Mouse (Mus musculus) neural tube, embryonic 13.5 days (tissue): ENCODE data around the gene Ift88. TPM values are rescaled to one million over a fixed set of nuclear protein-coding genes. Genes with fewer than 3 reads are reported as not detected.

Source experiments
- ATAC-seq: fragments of 200-750 bp; cut with Nextera tagmentation; 2 replicates; pipeline ENCODE4 v1.8.0; 2017; ENCODE audit warnings: low read depth, mild to moderate bottlenecking, moderate TSS enrichment, moderate library complexity
- H3K27ac ChIP-seq: fragments of 300-500 bp; sonication (generic); replicated peaks from 2 replicates; pipeline ENCODE4 v1.5.1; 2015; ENCODE audit warnings: moderate library complexity, mild to moderate bottlenecking, inconsistent platforms
- H3K27me3 ChIP-seq: fragments of 300-500 bp; sonication (generic); 2 replicates; pipeline ENCODE4 v1.6.1; 2015; ENCODE audit warnings: mild to moderate bottlenecking, inconsistent platforms
- H3K36me3 ChIP-seq: fragments of 300-500 bp; sonication (generic); 2 replicates; pipeline ENCODE4 v1.6.1; 2015; ENCODE audit warnings: mild to moderate bottlenecking, inconsistent platforms
- H3K4me1 ChIP-seq: fragments of 300-500 bp; sonication (generic); replicated peaks from 2 replicates; pipeline ENCODE4 v1.6.1; 2015; ENCODE audit warnings: inconsistent platforms
- H3K4me2 ChIP-seq: fragments of 300-500 bp; sonication (generic); 2 replicates; pipeline ENCODE4 v1.6.1; 2015; ENCODE audit warnings: inconsistent platforms, mild to moderate bottlenecking, moderate library complexity
- H3K4me3 ChIP-seq: fragments of 300-500 bp; sonication (generic); 2 replicates; pipeline ENCODE4 v1.5.1; 2015; ENCODE audit warnings: mild to moderate bottlenecking, inconsistent platforms
- H3K9ac ChIP-seq: fragments of 300-500 bp; sonication (generic); 2 replicates; pipeline ENCODE4 v1.6.1; 2015; ENCODE audit warnings: moderate library complexity, mild to moderate bottlenecking, inconsistent platforms
- H3K9me3 ChIP-seq: fragments of 300-500 bp; sonication (generic); 2 replicates; pipeline ENCODE4 v1.6.1; 2016; ENCODE audit warnings: inconsistent platforms
- WGBS: fragments of 180-500 bp; shearing (Covaris S2); methylation state at CpG from one replicate; pipeline ENCODE4 v1.1.7; 2015; 5-methylcytosine and 5-hydroxymethylcytosine counted together
- polyA plus RNA-seq: library from polyadenylated mRNA; unstranded; fragments of >200 nt; fragmentation: Nextera tagmentation; extraction: Ambion mirVana; gene quantifications from 2 replicates; pipeline ENCODE4 v1.2.1, GENCODE M21; 2015

The Ift88 gene
- polyA plus RNA-seq, 1 experiment from 2014 or later = 13.9 TPM

- peaks cover 36% of the 10 kb centered on the region for H3K4me1 ChIP-seq
- H3K4me2 ChIP-seq = no peak overlapping the region
- no peak overlapping the region for H3K4me3 ChIP-seq
- H3K27me3 ChIP-seq = peaks cover 9% of the 10 kb centered on the region; the same call in 1 of the 2 replicates
- no peaks in the 10 kb centered on the region for H3K9me3 ChIP-seq
- H3K36me3 ChIP-seq = no peaks in the 10 kb centered on the region
- 47% methylated on average over 6 of the region's 6 CpGs for WGBS
- no peak for ATAC-seq
- no peak overlapping the region for H3K9ac ChIP-seq
- H3K27ac ChIP-seq = 0 out of 2 replicates have a peak overlapping the region, but pooled peaks have one; percentile 63
Observed at GRCm38 (mm10) chr14:57535646-57536045, 111.8 kb downstream of the Ift88 start.

- H3K9ac ChIP-seq = no peak overlapping the region
- 52% methylated on average over 9 of the region's 9 CpGs for WGBS
- H3K4me3 ChIP-seq = no peak overlapping the region
- H3K4me1 ChIP-seq = peaks cover 36% of the 10 kb centered on the region
- no peaks in the 10 kb centered on the region for H3K36me3 ChIP-seq
- no peak for ATAC-seq
- peaks cover 9% of the 10 kb centered on the region; the same call in 1 of the 2 replicates for H3K27me3 ChIP-seq
- no peak overlapping the region for H3K4me2 ChIP-seq
- no peaks in the 10 kb centered on the region for H3K9me3 ChIP-seq
- H3K27ac ChIP-seq = no peak overlapping the region
Observed at GRCm38 (mm10) chr14:57536820-57537219, 113.0 kb downstream of the Ift88 start.

GRCm38 (mm10) chr14:57537261-57538015, 113.6 kb downstream of the Ift88 start:
- H3K9me3 ChIP-seq = no peaks in the 10 kb centered on the region
- peaks cover 36% of the 10 kb centered on the region for H3K4me1 ChIP-seq
- no peak overlapping the region for H3K4me3 ChIP-seq
- ATAC-seq = no peak
- H3K27me3 ChIP-seq = peaks cover 9% of the 10 kb centered on the region; the same call in 1 of the 2 replicates
- WGBS = 10% methylated on average over 16 of the region's 16 CpGs
- 0 out of 2 replicates have a peak overlapping the region, but pooled peaks have one; percentile 24 for H3K27ac ChIP-seq
- H3K4me2 ChIP-seq = 0 out of 2 replicates have a peak overlapping the region, but pooled peaks have one; percentile 1
- peaks cover 4% of the 10 kb centered on the region for H3K36me3 ChIP-seq
- H3K9ac ChIP-seq = no peak overlapping the region; the same call in 1 of the 2 replicates

- H3K27ac ChIP-seq = no peak overlapping the region
- H3K4me2 ChIP-seq = no peak overlapping the region
- no peaks in the 10 kb centered on the region for H3K27me3 ChIP-seq
- no peak overlapping the region for H3K9ac ChIP-seq
- whole genome bisulfite sequencing = 85% methylated on average over 11 of the region's 11 CpGs
- peaks cover 10% of the 10 kb centered on the region for H3K36me3 ChIP-seq
- peaks cover 16% of the 10 kb centered on the region for H3K4me1 ChIP-seq
- no peak for ATAC-seq
- no peaks in the 10 kb centered on the region for H3K9me3 ChIP-seq
- H3K4me3 ChIP-seq = no peak overlapping the region
Observed at GRCm38 (mm10) chr14:57540683-57541082, 116.8 kb downstream of the Ift88 start.

GRCm38 (mm10) chr14:57542231-57542630, 118.4 kb downstream of the Ift88 start:
- no peak overlapping the region for H3K4me3 ChIP-seq
- H3K9ac ChIP-seq = no peak overlapping the region
- 64% methylated on average over 34 of the region's 34 CpGs for WGBS
- no peak overlapping the region for H3K27ac ChIP-seq
- no peak for ATAC-seq
- peaks cover 10% of the 10 kb centered on the region for H3K36me3 ChIP-seq
- no peak overlapping the region for H3K4me2 ChIP-seq
- H3K4me1 ChIP-seq = peaks cover 8% of the 10 kb centered on the region
- no peaks in the 10 kb centered on the region for H3K27me3 ChIP-seq
- H3K9me3 ChIP-seq = no peaks in the 10 kb centered on the region

- Histone ChIP-seq H3K36me3 (peaks cover 10% of the 10 kb centered on the region), H3K9me3 (no peaks in the 10 kb centered on the region), H3K4me3 (no peak overlapping the region), H3K4me1 (no peaks in the 10 kb centered on the region), H3K27me3 (no peaks in the 10 kb centered on the region), H3K27ac (no peak overlapping the region), H3K9ac (no peak overlapping the region), H3K4me2 (no peak overlapping the region)
- 94% methylated on average over 13 of the region's 13 CpGs for WGBS
- no peak for ATAC-seq
Observed at GRCm38 (mm10) chr14:57543420-57544039, 119.7 kb downstream of the Ift88 start.

GRCm38 (mm10) chr14:57545526-57545925, 121.7 kb downstream of the Ift88 start:
- ATAC-seq = no peak
- Histone ChIP-seq H3K27me3 (no peaks in the 10 kb centered on the region), H3K36me3 (peaks cover 29% of the 10 kb centered on the region), H3K9me3 (no peaks in the 10 kb centered on the region), H3K4me2 (no peak overlapping the region), H3K27ac (no peak overlapping the region), H3K4me3 (no peak overlapping the region), H3K4me1 (no peaks in the 10 kb centered on the region), H3K9ac (no peak overlapping the region)
- WGBS = 87% methylated on average over 17 of the region's 17 CpGs

- no peak overlapping the region for H3K4me3 ChIP-seq
- no peaks in the 10 kb centered on the region for H3K4me1 ChIP-seq
- no peak overlapping the region for H3K27ac ChIP-seq
- no peak overlapping the region for H3K4me2 ChIP-seq
- peaks cover 29% of the 10 kb centered on the region for H3K36me3 ChIP-seq
- H3K9ac ChIP-seq = no peak overlapping the region
- H3K9me3 ChIP-seq = no peaks in the 10 kb centered on the region
- no peaks in the 10 kb centered on the region for H3K27me3 ChIP-seq
- no peak for ATAC-seq
- WGBS = 87% methylated on average over 8 of the region's 8 CpGs
Observed at GRCm38 (mm10) chr14:57546131-57546530, 122.3 kb downstream of the Ift88 start.

- H3K27ac ChIP-seq = no peak overlapping the region
- H3K4me3 ChIP-seq = no peak overlapping the region
- 31% methylated on average over 13 of the region's 13 CpGs for WGBS
- no peak overlapping the region for H3K4me2 ChIP-seq
- no peak for ATAC-seq
- H3K9me3 ChIP-seq = no peaks in the 10 kb centered on the region
- H3K27me3 ChIP-seq = no peaks in the 10 kb centered on the region
- no peak overlapping the region for H3K9ac ChIP-seq
- peaks cover 29% of the 10 kb centered on the region for H3K36me3 ChIP-seq
- no peaks in the 10 kb centered on the region for H3K4me1 ChIP-seq
Observed at GRCm38 (mm10) chr14:57546557-57547021, 122.7 kb downstream of the Ift88 start.

GRCm38 (mm10) chr14:57547062-57547461, 123.2 kb downstream of the Ift88 start:
- no peak overlapping the region for H3K27ac ChIP-seq
- H3K4me2 ChIP-seq = no peak overlapping the region
- 87% methylated on average over 5 of the region's 5 CpGs for WGBS
- no peak overlapping the region for H3K9ac ChIP-seq
- no peaks in the 10 kb centered on the region for H3K27me3 ChIP-seq
- H3K36me3 ChIP-seq = peaks cover 29% of the 10 kb centered on the region
- no peak for ATAC-seq
- no peaks in the 10 kb centered on the region for H3K9me3 ChIP-seq
- H3K4me1 ChIP-seq = no peaks in the 10 kb centered on the region
- H3K4me3 ChIP-seq = no peak overlapping the region

- Histone ChIP-seq H3K27ac (no peak overlapping the region), H3K4me2 (no peak overlapping the region), H3K4me3 (no peak overlapping the region), H3K36me3 (peaks cover 25% of the 10 kb centered on the region), H3K27me3 (no peaks in the 10 kb centered on the region), H3K9me3 (no peaks in the 10 kb centered on the region), H3K4me1 (no peaks in the 10 kb centered on the region), H3K9ac (no peak overlapping the region)
- no peak for ATAC-seq
Observed at GRCm38 (mm10) chr14:57552945-57553344, 129.1 kb downstream of the Ift88 start.

GRCm38 (mm10) chr14:57554434-57554833, 130.6 kb downstream of the Ift88 start:
- no peak overlapping the region for H3K27ac ChIP-seq
- no peaks in the 10 kb centered on the region for H3K27me3 ChIP-seq
- no peaks in the 10 kb centered on the region for H3K9me3 ChIP-seq
- H3K4me3 ChIP-seq = no peak overlapping the region
- no peaks in the 10 kb centered on the region for H3K4me1 ChIP-seq
- no peak overlapping the region for H3K4me2 ChIP-seq
- WGBS = 90% methylated on average over 5 of the region's 5 CpGs
- H3K36me3 ChIP-seq = peaks cover 15% of the 10 kb centered on the region
- H3K9ac ChIP-seq = no peak overlapping the region
- ATAC-seq = no peak
